Mouse (Mus musculus) adrenal gland, adult 18-20 months (tissue): Measurements from ENCODE around the gene Tomt. TPM values are rescaled to one million over a fixed set of nuclear protein-coding genes. Genes with fewer than 3 reads are reported as not detected.

Experiments used
- DNase-seq, 2 experiments: peaks; one replicate each; pipeline ENCODE4 v3.0.0; 2021 to 2022; ENCODE audit warnings: low spot score in 2 of 2
- microRNA-seq, 2 experiments: library from miRNA; unstranded; fragments of <30 nt; microRNA quantifications; one replicate each; pipeline ENCODE4 v1.2.0; 2021; ENCODE audit warnings: borderline number of aligned reads in 2 of 2
- total RNA-seq, 2 experiments: library from RNA; stranded (reverse); gene quantifications; 1 replicate in 1 of 2; 2 replicates in 1 of 2; pipeline ENCODE4 v1.2.3; 2021

The Tomt gene
- total RNA-seq, 2 experiments from 2014 or later: not detected

GRCm38 (mm10) chr7:101860978-101861377 lies 45.2 kb downstream of the Tomt start:
- no peak for DNase-seq

GRCm38 (mm10) chr7:101858362-101858761 lies 47.8 kb downstream of the Tomt start:
- no peak for DNase-seq

GRCm38 (mm10) chr7:101857094-101857493 lies 49.1 kb downstream of the Tomt start, which contains the start of gene Folr2:
Gene Folr2, minus strand, starts transcription at chr7:101857194.
- no peak for DNase-seq

- DNase-seq: no peak
Observed at GRCm38 (mm10) chr7:101853816-101854215, 52.3 kb downstream of the Tomt start.

DNA sequence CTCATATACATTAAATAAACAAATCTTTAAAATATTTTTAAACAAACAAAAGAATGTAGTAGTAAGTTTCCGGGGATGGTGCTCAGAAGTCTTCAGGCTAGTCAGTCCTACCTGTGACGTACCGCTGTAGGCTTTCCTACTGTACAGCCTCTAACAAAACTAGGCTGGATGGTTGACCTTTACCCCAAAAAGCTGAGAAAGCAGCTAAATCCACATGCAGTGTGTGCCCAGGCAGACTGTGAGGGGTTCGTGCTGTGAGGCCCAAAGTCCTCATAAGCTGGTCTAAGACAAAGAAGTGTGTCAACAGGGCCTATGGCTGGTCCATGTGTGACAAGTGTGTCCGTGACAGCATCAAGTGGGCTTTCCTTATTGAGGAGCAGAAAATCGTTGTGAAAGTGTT lies 53.3 kb downstream of the Tomt start:
- no peak for DNase-seq

- DNase-seq: no peak
Observed at GRCm38 (mm10) chr7:101851689-101852088, 54.5 kb downstream of the Tomt start.

Small RNAs within 50 kb of the gene (microRNA-seq; reads per million reads assigned to microRNA genes)
- gene Gm22655: 0 reads per million in 2 experiments

Other genes starting within 250 kb of the Tomt start
- gene Clpb, start 242.7 kb downstream of the Tomt start, total RNA-seq: 100 to 1,000 TPM in 1 of 2 experiments, 10 to 100 TPM in 1; 90.8 to 113 TPM
- gene Phox2a, start 88.0 kb downstream of the Tomt start, total RNA-seq: 10 to 100 TPM; 17.9 to 29.5 TPM
- gene Inppl1, start 68.1 kb downstream of the Tomt start, total RNA-seq: 10 to 100 TPM; 79.2 to 81.5 TPM
- 1 to 10 TPM; 2.3 to 9.5 TPM for gene Folr2, start 49.2 kb downstream of the Tomt start, total RNA-seq
- 10 to 100 TPM; 27.4 to 35.2 TPM for gene Anapc15, start 42.6 kb downstream of the Tomt start, total RNA-seq
- 1 to 10 TPM in 1 of 2 experiments, not detected in 1; 5.0 TPM for gene Folr1, start 35.6 kb downstream of the Tomt start, total RNA-seq
- 100 to 1,000 TPM in 1 of 2 experiments, 10 to 100 TPM in 1; 95.1 to 109 TPM for gene Lamtor1, start 455 bp downstream of the Tomt start, total RNA-seq
- 10 to 100 TPM; 12.2 to 13.9 TPM for gene Lrrc51, start 27.5 kb upstream of the Tomt start, total RNA-seq
- 100 to 1,000 TPM; 141 to 160 TPM for gene Numa1, start 27.8 kb upstream of the Tomt start, total RNA-seq
- gene Il18bp, start 112.3 kb upstream of the Tomt start, total RNA-seq: 10 to 100 TPM in 1 of 2 experiments, 1 to 10 TPM in 1; 8.4 to 12.5 TPM
- gene Rnf121, start 159.1 kb upstream of the Tomt start, total RNA-seq: 10 to 100 TPM; 38.5 to 38.7 TPM
- gene Xndc1, start 159.2 kb upstream of the Tomt start, total RNA-seq: 10 to 100 TPM; 11.6 to 12.6 TPM
- under 1 TPM; 0.89 to 0.99 TPM for gene Xntrpc, start 159.4 kb upstream of the Tomt start, total RNA-seq
- not detected for gene Trpc2, start 176.8 kb upstream of the Tomt start, total RNA-seq
- under 1 TPM in 1 of 2 experiments, not detected in 1; 0.29 TPM for gene Art1, start 195.4 kb upstream of the Tomt start, total RNA-seq
- gene Art5, start 203.1 kb upstream of the Tomt start, total RNA-seq: not detected
- not detected for gene Chrna10, start 210.5 kb upstream of the Tomt start, total RNA-seq